Mouse (Mus musculus) limb, embryonic 14.5 days (tissue): Measurements from ENCODE around the gene Erv3. TPM values are rescaled to one million over a fixed set of nuclear protein-coding genes. Genes with fewer than 3 reads are reported as not detected.

Experiments
- ATAC-seq: fragments of 200-750 bp; cut with Nextera tagmentation; 2 replicates; pipeline ENCODE4 v1.8.0; 2017; ENCODE audit warnings: low read depth, moderate number of reproducible peaks, moderate TSS enrichment; ENCODE audit not compliant: low FRiP score
- DNase-seq: peaks from one replicate; pipeline ENCODE4 v3.0.0-alpha.2; 2015; ENCODE audit warnings: low spot score
- H3K27ac ChIP-seq: fragments of 300-500 bp; sonication (generic); replicated peaks from 2 replicates; pipeline ENCODE4 v1.5.1; 2014; ENCODE audit warnings: low read depth, mild to moderate bottlenecking, low read length, moderate library complexity, mixed read lengths
- H3K27me3 ChIP-seq: fragments of 300-500 bp; sonication (generic); 2 replicates; pipeline ENCODE4 v1.6.1; 2014; ENCODE audit warnings: low read length, mixed read lengths; ENCODE audit not compliant: control insufficient read depth, insufficient read depth
- H3K36me3 ChIP-seq: fragments of 300-500 bp; sonication (generic); 2 replicates; pipeline ENCODE4 v1.6.1; 2014; ENCODE audit warnings: mild to moderate bottlenecking, low read length, moderate library complexity, mixed read lengths; ENCODE audit not compliant: control insufficient read depth, insufficient read depth
- H3K4me1 ChIP-seq: fragments of 300-500 bp; sonication (generic); 2 replicates; pipeline ENCODE4 v1.6.1; 2014; ENCODE audit warnings: antibody characterized with exemption, low read length, mixed read lengths; ENCODE audit not compliant: control insufficient read depth, insufficient read depth
- H3K4me2 ChIP-seq: fragments of 300-500 bp; sonication (generic); replicated peaks from 2 replicates; pipeline ENCODE4 v1.6.1; 2014; ENCODE audit warnings: low read depth, mild to moderate bottlenecking, low read length, moderate library complexity; ENCODE audit not compliant: severe bottlenecking
- H3K4me3 ChIP-seq: fragments of 300-500 bp; sonication (generic); replicated peaks from 2 replicates; pipeline ENCODE4 v1.5.1; 2014; ENCODE audit warnings: low read length
- H3K9ac ChIP-seq: fragments of 300-500 bp; sonication (generic); 2 replicates; pipeline ENCODE4 v1.6.1; 2014; ENCODE audit warnings: mild to moderate bottlenecking, low read depth, low read length, moderate library complexity; ENCODE audit not compliant: severe bottlenecking
- H3K9me3 ChIP-seq: fragments of 300-500 bp; sonication (generic); 2 replicates; pipeline ENCODE4 v1.6.1; 2016; ENCODE audit warnings: low read length; ENCODE audit not compliant: control insufficient read depth
- POLR2A ChIP-seq: fragments of 200-500 bp; IDR thresholded peaks from 2 replicates; pipeline ENCODE4 v1.8.0; 2012; ENCODE audit warnings: inconsistent platforms, mild to moderate bottlenecking, moderate library complexity, borderline replicate concordance; ENCODE audit not compliant: insufficient read depth, insufficient read length; ENCODE audit errors: extremely low read depth
- WGBS: fragments of 180-500 bp; shearing (Covaris S2); extraction: QIAGEN DNeasy Blood & Tissue Kit; methylation state at CpG from one replicate; pipeline ENCODE4 v1.1.7; 2014; 5-methylcytosine and 5-hydroxymethylcytosine counted together
- polyA plus RNA-seq, 2 experiments: library from polyadenylated mRNA; depleted of rRNA in 1 of 2; stranded (reverse) in 1 of 2; unstranded in 1 of 2; fragments of >200 nt; fragmentation: Nextera tagmentation in 1 of 2; extraction: Ambion mirVana in 1 of 2; gene quantifications; 2 replicates each; pipeline versions ENCODE4 v1.2.1 to v1.2.3; 2012 to 2014

Erv3 gene
- polyA plus RNA-seq, 2 experiments, result 0.25 TPM; not detected in 1

DNA sequence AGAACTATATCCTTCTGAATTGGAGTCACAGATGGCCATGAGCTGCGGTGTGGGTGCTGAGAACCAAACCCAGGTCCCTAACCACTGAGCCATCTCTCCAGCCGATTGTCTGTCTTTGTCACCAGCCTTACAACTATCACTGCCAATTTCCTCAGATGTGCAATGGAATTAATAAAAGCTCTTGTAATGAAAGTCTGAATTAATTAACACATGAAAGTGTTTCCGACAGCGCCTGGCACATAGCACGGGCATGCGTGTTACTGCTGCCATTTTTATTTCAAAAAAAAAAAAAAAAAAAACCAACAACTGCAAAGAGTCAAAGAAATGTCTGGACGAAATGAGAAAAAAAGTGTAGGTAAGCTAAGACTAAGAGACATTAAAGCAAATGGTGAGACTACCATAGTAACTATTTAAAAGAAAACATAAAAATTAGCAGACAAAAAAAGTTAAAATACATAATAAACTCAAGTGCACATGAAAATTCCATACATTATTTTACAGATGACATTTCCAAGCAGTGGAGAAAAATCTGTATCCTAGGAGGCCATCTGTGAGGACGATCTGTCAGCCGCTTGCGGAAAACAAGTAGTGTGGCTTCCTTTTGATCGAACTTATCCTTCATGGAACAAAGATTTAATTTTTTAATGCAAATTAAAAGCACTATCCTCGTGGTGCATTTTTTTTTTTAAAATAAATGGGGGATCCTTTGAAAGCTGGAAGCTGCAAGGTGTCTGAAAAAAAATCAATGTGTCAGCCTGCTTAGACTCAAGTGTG is 38.0 kb upstream of the Erv3 start:
- Histone ChIP-seq H3K9ac (no peak overlapping the region), H3K4me2 (no peak overlapping the region), H3K4me1 (no peaks in the 10 kb centered on the region), H3K9me3 (no peaks in the 10 kb centered on the region), H3K4me3 (no peak overlapping the region), H3K36me3 (no peaks in the 10 kb centered on the region), H3K27ac (no peak overlapping the region), H3K27me3 (no peaks in the 10 kb centered on the region)
- 90% methylated on average over 12 of the region's 12 CpGs for WGBS
- DNase-seq, result no peak
- no peak for TF ChIP-seq POLR2A
- no peak for ATAC-seq

DNA sequence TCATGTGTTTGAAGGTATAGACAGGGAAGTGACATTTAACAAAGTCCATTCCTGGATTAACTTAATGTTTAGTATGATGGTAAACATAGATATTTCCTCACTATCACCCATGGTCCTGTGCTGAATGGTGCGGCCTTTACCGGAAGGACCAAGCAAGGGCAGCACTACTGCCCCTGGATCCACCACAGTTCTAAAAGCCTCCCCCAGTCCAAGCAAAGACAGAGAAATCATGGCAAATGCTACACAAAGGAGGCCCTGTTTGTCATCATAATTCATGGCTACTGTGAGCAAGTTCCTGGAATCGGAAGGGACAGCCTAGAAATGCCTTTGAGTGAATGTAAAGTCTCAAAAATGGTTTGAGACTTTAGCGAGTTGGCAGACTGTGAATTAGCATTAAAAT is 36.5 kb upstream of the Erv3 start:
- Histone ChIP-seq H3K4me1 (no peaks in the 10 kb centered on the region), H3K36me3 (no peaks in the 10 kb centered on the region), H3K9me3 (no peaks in the 10 kb centered on the region), H3K9ac (no peak overlapping the region), H3K4me2 (no peak overlapping the region), H3K4me3 (no peak overlapping the region), H3K27ac (no peak overlapping the region), H3K27me3 (no peaks in the 10 kb centered on the region)
- no peak for TF ChIP-seq POLR2A
- ATAC-seq (no peak), DNase-seq (no peak)
- 93% methylated on average over 4 of the region's 4 CpGs for WGBS

DNA sequence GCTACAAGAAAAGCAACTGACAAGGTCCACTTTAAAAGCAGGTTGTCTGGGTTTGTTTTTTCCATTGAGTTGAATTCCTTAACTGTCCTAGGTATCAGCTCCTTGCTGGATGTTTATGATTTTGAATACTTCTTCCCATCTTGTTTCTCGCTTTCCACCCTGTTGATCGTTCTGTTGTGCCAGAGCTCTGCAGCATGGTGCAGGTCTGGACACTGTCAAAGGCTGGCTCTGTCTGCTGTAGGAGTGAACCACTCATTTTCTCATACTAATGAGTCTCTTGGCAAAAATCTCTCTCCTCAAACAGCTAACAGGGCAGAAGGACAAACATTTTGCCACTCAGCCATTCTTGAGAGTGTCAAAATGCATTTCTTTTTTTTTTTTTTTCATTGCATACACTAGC is 35.6 kb upstream of the Erv3 start:
- 64% methylated on average over 2 of the region's 2 CpGs for WGBS
- no peaks in the 10 kb centered on the region for H3K36me3 ChIP-seq
- no peak overlapping the region for H3K4me3 ChIP-seq
- H3K9me3 ChIP-seq, result no peaks in the 10 kb centered on the region
- TF ChIP-seq POLR2A, result no peak
- H3K27ac ChIP-seq, result no peak overlapping the region
- H3K4me2 ChIP-seq, result no peak overlapping the region
- no peak for DNase-seq
- H3K27me3 ChIP-seq, result no peaks in the 10 kb centered on the region
- H3K4me1 ChIP-seq, result no peaks in the 10 kb centered on the region
- no peak for ATAC-seq
- no peak overlapping the region for H3K9ac ChIP-seq

DNA sequence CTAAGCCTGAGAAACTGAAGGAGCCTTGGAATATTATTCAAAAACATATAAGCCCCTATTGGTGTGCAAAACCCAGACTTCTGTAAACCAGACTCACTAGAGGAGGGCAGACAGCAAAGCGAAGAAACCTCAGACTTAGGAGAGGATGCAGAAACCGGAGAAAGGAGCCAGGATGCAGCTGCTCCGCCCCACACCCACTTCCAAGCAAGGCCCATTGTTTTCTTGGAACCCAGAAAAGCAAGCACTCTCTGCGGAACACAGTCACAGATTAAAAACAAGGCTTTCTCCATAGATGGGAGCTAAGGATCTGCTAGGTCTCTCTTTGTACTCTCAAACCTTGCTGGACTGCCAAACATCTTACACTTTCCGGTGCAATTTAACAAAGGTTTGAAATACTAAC is 33.0 kb upstream of the Erv3 start:
- WGBS, result 58% methylated on average over 5 of the region's 5 CpGs
- no peak overlapping the region for H3K4me2 ChIP-seq
- no peak overlapping the region for H3K4me3 ChIP-seq
- DNase-seq (no peak), ATAC-seq (no peak)
- H3K27ac ChIP-seq, result no peak overlapping the region
- no peak overlapping the region for H3K9ac ChIP-seq
- H3K9me3 ChIP-seq, result no peaks in the 10 kb centered on the region
- no peaks in the 10 kb centered on the region for H3K36me3 ChIP-seq
- H3K27me3 ChIP-seq, result no peaks in the 10 kb centered on the region
- H3K4me1 ChIP-seq, result 0 out of 2 replicates have a peak, but pooled peaks cover 8% of the 10 kb centered on the region
- TF ChIP-seq POLR2A, result no peak

DNA sequence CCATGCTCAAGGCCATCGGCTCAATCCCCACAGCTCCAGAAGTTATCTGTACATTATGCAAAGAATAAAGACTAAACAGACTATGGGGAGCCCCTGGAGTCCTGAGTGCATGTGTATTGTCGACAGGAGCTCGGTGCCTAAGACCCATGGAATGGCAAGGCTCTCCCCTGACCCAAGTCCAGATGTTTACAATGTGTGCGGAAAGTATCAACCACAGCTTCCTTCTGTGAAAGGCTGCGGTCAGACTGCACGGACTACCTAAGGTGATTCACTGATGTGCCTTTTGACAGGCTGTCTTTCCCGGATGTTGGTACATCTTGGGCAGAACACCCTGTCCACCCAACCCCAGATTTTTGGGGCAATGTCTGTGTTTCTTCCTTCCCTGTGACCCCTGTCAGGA is 28.7 kb upstream of the Erv3 start:
- H3K36me3 ChIP-seq, result no peaks in the 10 kb centered on the region
- WGBS, result 66% methylated on average over 7 of the region's 7 CpGs
- H3K27me3 ChIP-seq, result no peaks in the 10 kb centered on the region
- no peaks in the 10 kb centered on the region for H3K9me3 ChIP-seq
- H3K4me1 ChIP-seq, result 0 out of 2 replicates have a peak, but pooled peaks cover 8% of the 10 kb centered on the region
- TF ChIP-seq POLR2A, result no peak
- no peak overlapping the region for H3K9ac ChIP-seq
- no peak overlapping the region for H3K4me3 ChIP-seq
- H3K4me2 ChIP-seq, result no peak overlapping the region
- DNase-seq (no peak), ATAC-seq (no peak)
- H3K27ac ChIP-seq, result no peak overlapping the region
